Mouse (Mus musculus): ENCODE measurements around the gene Zbtb12. TPM values are rescaled to one million over a fixed set of nuclear protein-coding genes. Genes with fewer than 3 reads are reported as not detected.
"Not testable (repeated sequence)": the region's sequence is repeated elsewhere in the genome, so short reads cannot be mapped to it uniquely, and the experiment has no call there.

Gene Zbtb12
- total RNA-seq (2014; rRNA removed): 20.7 and 31.1 TPM in 2 replicates
- polyA plus RNA-seq (2015; fragmentation: Nextera tagmentation; extraction: Ambion mirVana): 5.1 and 6.5 TPM in 2 replicates

DNA sequence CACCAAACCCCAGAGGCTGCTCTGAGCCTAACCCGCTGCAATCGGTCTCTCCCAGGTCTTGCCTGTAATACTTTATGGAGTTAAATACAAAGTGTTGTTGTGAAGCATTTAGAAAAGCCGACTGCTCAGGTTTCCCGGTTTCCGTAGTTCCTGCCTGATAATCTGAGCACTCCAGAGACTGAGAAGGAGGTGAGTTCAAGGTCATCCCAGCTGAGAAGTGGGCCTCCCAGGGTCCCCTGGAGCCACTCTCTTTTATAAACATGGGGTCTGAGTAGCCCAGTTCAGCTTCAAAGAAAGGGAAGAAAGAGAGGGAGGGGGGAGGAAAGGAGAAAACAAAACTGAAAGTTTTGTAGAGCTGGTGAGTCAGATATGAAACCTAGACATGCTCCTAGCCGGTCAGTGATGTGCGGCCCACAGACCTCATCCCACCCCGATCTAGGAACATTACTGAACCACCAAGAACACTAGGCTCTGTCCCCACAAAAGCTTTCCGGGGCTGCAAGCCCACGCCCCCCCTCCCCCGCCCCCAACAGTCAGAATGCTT lies at the start of gene Zbtb12:
Zbtb12 (plus strand) TSS at position 148 of the 544 bp plus-strand sequence.
- Histone ChIP-seq H3K27me3 (ENCODE audit: insufficient read depth, low read length) (0 out of 2 replicates have a peak, but pooled peaks cover 3% of the 10 kb centered on the region), H3K27ac (no peak within 1 kb of the TSS), H3K9me3 (ENCODE audit: low read length) (no peaks in the 10 kb centered on the region), H3K4me3 (ENCODE audit: low read length) (no peak within 1 kb of the TSS), H3K9ac (replicated peaks; ENCODE audit: low read length) (no peak within 1 kb of the TSS), H3K4me1 (ENCODE audit: insufficient read depth, low read length) (no peaks in the 10 kb centered on the region), H3K4me2 (ENCODE audit: low read depth, low read length) (no peak within 1 kb of the TSS), H3K36me3 (ENCODE audit: insufficient read depth, low read length) (no peaks in the 10 kb centered on the region)
- WGBS: 70% methylated on average over 11 of the region's 11 CpGs
- DNase-seq (ENCODE audit: low spot score) (no peak), ATAC-seq (no peak)
- no peak for TF ChIP-seq CTCF (IDR thresholded peaks at IDR 0.05; ENCODE audit: low read depth)

DNA sequence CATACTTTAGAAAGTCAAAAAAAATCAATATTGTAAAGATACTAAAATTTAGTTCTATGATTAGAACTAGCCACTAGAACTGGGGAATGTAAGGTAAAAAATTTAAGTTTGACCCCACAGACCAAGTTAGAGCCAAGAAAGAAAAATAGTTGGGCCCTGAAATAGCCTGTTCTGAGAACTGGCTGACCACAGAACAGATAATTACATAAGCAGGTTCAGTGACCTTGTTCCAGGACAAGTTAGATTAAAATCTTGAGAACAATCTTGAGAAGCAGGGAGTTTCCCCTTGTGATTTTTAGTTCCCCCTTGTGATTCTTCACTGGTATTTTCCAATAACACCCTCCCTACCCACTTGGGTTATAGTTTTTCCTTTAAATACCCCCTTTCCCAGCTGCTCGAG lies 48.5 kb upstream of the Zbtb12 start:
- not testable (repeated sequence) for H3K9me3 ChIP-seq (ENCODE audit: low read length); H3K4me2 ChIP-seq (ENCODE audit: low read depth, low read length); H3K4me1 ChIP-seq (ENCODE audit: insufficient read depth, low read length); DNase-seq (ENCODE audit: low spot score); H3K9ac ChIP-seq (replicated peaks; ENCODE audit: low read length); H3K4me3 ChIP-seq (ENCODE audit: low read length); ATAC-seq; H3K27ac ChIP-seq; H3K27me3 ChIP-seq (ENCODE audit: insufficient read depth, low read length)
- 97% methylated on average over 1 of the region's 1 CpGs for WGBS
- peaks cover 27% of the 10 kb centered on the region; the same call in 1 of the 2 replicates for H3K36me3 ChIP-seq (ENCODE audit: insufficient read depth, low read length)

DNA sequence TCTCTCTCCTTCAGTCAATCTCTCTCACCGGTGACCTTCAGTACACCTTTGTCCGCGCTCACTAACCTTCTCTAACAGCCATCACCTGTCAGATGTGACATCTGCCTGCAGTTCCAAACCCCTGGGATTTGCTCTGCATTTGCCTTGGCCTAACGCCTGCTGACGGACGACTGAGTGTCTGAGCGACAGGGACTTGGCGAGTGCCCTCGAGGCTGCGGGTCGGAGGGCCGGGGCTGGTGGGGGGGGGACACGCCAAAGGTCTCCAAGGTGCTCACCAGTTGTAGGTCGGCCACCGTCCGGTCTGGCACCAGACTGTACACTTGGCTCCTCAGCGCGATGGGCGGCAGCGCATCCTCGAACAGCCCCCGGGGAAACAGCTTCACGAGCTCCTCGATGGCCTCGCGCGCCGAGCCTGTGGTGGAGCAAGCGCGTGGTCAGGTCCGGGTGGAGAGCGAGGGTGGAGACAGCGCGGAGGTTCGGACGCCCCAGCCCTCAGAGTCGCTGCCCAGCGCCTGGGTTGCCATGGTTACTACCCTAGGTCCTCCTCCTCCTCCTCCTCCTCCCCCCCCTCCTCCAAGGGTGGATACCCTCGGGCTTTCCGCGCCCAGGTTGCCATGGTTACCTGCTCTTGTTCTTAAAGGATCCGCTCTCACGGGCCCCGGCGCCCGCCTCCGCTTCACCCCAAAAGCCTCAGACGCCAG lies 43.0 kb upstream of the Zbtb12 start:
- H3K9ac ChIP-seq (replicated peaks; ENCODE audit: low read length): peak overlapping the region; percentile 69
- no peak for TF ChIP-seq CTCF (IDR thresholded peaks at IDR 0.05; ENCODE audit: low read depth)
- no peaks in the 10 kb centered on the region for H3K27me3 ChIP-seq (ENCODE audit: insufficient read depth, low read length)
- peak overlapping the region; percentile 88 for H3K4me2 ChIP-seq (ENCODE audit: low read depth, low read length)
- no peaks in the 10 kb centered on the region for H3K9me3 ChIP-seq (ENCODE audit: low read length)
- H3K4me1 ChIP-seq (ENCODE audit: insufficient read depth, low read length): peaks cover 13% of the 10 kb centered on the region; the same call in 1 of the 2 replicates
- 3% methylated on average over 47 of the region's 48 CpGs for WGBS
- peaks cover 24% of the 10 kb centered on the region for H3K36me3 ChIP-seq (ENCODE audit: insufficient read depth, low read length)
- H3K27ac ChIP-seq: peak overlapping the region; percentile 74
- DNase-seq (ENCODE audit: low spot score) (no peak), ATAC-seq (peak; percentile 83)
- peak overlapping the region; percentile 66 for H3K4me3 ChIP-seq (ENCODE audit: low read length)

DNA sequence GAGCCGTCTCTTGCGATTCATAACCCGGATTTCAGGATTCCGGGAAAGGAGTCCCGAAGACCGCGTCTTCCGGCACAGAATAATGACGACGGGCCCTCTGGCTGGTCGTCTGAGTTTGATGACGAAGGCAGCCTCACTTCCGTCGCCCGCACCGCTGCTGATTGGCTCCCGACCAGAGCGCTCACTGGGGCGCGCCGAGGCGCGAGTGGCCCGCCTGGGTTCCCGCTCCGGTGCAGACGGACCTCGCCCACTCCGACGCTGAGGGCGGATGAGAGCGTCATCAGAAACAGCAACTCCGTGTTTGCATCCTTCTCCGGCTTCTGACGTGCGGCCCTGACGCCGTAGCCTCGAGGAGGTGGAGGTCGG lies 42.4 kb upstream of the Zbtb12 start, which contains the start of the genes Stk19 and Dxo:
Stk19 (minus strand) TSS at position 90 of the 366 bp plus-strand sequence.
Dxo (plus strand) TSS at position 164 of the 366 bp plus-strand sequence.
- Histone ChIP-seq H3K36me3 (ENCODE audit: insufficient read depth, low read length) (peaks cover 30% of the 10 kb centered on the region), H3K27ac (peak within 1 kb of the TSS; percentile 74), H3K4me1 (ENCODE audit: insufficient read depth, low read length) (peaks cover 13% of the 10 kb centered on the region; the same call in 1 of the 2 replicates), H3K9me3 (ENCODE audit: low read length) (no peaks in the 10 kb centered on the region), H3K4me3 (ENCODE audit: low read length) (peak within 1 kb of the TSS; percentile 66), H3K9ac (replicated peaks; ENCODE audit: low read length) (peak within 1 kb of the TSS; percentile 69), H3K4me2 (ENCODE audit: low read depth, low read length) (peak within 1 kb of the TSS; percentile 88), H3K27me3 (ENCODE audit: insufficient read depth, low read length) (no peaks in the 10 kb centered on the region)
- ATAC-seq: peak; percentile 93
- TF ChIP-seq CTCF (IDR thresholded peaks at IDR 0.05; ENCODE audit: low read depth): no peak
- WGBS: under 1% methylated on average over 40 of the region's 40 CpGs
- peak; percentile 99 for DNase-seq (ENCODE audit: low spot score)

DNA sequence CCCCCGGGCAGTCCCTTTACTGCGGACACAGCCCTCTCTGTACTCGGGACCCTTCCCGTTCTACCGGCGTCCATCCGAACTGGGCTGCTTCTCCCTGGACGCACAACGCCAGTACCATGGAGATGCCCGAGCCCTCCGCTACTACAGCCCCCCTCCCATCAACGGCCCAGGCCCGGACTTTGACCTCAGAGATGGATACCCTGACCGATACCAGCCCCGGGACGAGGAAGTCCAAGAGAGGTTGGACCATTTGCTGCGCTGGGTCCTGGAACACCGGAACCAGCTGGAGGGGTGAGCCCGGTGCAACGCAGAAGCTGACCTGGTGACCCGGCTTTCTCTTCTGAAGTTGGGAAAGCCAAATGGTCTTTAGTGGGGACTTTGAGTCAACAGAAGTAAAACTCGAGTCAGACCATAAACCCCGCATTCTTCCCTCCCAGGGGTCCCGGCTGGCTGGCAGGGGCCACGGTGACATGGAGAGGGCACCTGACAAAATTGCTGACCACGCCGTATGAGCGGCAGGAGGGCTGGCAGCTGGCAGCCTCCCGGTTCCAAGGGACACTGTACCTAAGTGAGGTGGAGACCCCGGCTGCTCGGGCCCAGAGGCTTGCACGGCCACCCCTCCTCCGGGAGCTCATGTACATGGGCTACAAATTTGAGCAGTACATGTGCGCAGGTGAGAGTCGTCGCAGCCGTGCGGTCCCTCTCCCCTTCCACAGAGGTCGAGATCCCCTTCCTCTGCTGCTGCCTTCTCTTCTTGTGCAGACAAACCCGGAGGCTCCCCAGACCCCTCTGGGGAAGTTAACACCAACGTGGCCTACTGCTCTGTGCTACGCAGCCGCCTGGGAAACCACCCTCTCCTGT lies 41.6 kb upstream of the Zbtb12 start:
- Histone ChIP-seq H3K4me3 (ENCODE audit: low read length) (peak overlapping the region; percentile 66), H3K4me2 (ENCODE audit: low read depth, low read length) (peak overlapping the region; percentile 88), H3K27me3 (ENCODE audit: insufficient read depth, low read length) (no peaks in the 10 kb centered on the region), H3K4me1 (ENCODE audit: insufficient read depth, low read length) (peaks cover 13% of the 10 kb centered on the region; the same call in 1 of the 2 replicates), H3K36me3 (ENCODE audit: insufficient read depth, low read length) (peaks cover 34% of the 10 kb centered on the region), H3K9me3 (ENCODE audit: low read length) (no peaks in the 10 kb centered on the region), H3K9ac (replicated peaks; ENCODE audit: low read length) (peak overlapping the region; percentile 69), H3K27ac (no peak overlapping the region)
- whole genome bisulfite sequencing: 38% methylated on average over 42 of the region's 43 CpGs
- DNase-seq (ENCODE audit: low spot score): no peak
- TF ChIP-seq CTCF (IDR thresholded peaks at IDR 0.05; ENCODE audit: low read depth): no peak
- peak; percentile 1 for ATAC-seq

DNA sequence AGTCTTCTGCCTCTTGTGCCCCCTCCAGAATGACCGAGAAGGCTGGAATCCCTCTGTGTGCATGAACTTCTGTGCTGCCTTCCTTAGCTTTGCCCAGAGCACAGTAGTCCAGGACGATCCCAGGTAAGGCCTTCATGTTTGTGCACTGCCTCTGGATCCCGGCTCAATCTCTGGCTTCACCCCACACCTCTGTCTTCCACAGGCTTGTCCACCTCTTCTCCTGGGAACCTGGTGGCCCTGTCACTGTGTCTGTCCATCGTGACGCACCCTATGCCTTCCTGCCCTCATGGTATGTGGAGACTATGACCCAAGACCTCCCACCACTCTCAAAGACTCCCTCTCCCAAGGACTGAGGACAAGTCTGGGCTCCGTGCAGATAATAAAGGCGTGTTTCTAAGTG lies 40.5 kb upstream of the Zbtb12 start:
- no peaks in the 10 kb centered on the region for H3K9me3 ChIP-seq (ENCODE audit: low read length)
- H3K27ac ChIP-seq: no peak overlapping the region
- H3K4me3 ChIP-seq (ENCODE audit: low read length): no peak overlapping the region
- 85% methylated on average over 7 of the region's 7 CpGs for WGBS
- H3K27me3 ChIP-seq (ENCODE audit: insufficient read depth, low read length): no peaks in the 10 kb centered on the region
- no peak for TF ChIP-seq CTCF (IDR thresholded peaks at IDR 0.05; ENCODE audit: low read depth)
- H3K36me3 ChIP-seq (ENCODE audit: insufficient read depth, low read length): peaks cover 44% of the 10 kb centered on the region
- peaks cover 13% of the 10 kb centered on the region; the same call in 1 of the 2 replicates for H3K4me1 ChIP-seq (ENCODE audit: insufficient read depth, low read length)
- H3K4me2 ChIP-seq (ENCODE audit: low read depth, low read length): no peak overlapping the region
- ATAC-seq: no peak
- no peak overlapping the region for H3K9ac ChIP-seq (replicated peaks; ENCODE audit: low read length)
- DNase-seq (ENCODE audit: low spot score): no peak

Data from hindbrain, postnatal 0 days (tissue).